ENCODE assay signal across 17 mouse cellular contexts in the genomic region with DNA sequence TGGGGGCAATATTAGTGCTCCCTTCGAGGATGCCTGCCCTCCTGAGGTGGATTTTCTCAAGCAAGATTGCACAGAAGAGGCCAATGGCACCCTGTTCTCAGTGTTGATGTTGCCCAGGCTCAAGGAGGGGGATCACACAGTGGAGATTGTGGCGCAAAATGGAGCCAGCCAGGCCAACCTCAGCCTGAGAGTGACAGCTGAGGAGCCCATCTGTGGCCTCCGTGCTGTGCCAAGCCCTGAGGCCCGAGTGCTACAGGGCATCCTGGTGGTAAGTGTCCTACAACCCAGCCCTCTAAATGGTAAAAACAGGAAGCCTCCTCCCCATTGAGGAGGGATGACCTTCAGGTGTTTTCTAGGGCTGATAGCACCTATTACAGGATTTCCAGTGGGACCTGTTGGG.
DNase-seq lines count a peak whose midpoint lies in the region; ATAC-seq lines count a peak whose summit lies in the region.
"Had no signal": no experiment of that assay in that cellular context is flagged by ENCODE, and none has a peak within 500 bp of the region (broad histone marks: within the 10 kb centered on the region; RNA-seq: fewer than 3 reads in every experiment).

No protein-coding gene starts in this region.

- ATAC-seq in cerebellum, adult (ENCODE audit: insufficient number of reproducible peaks, low FRiP score, low TSS enrichment): peak; percentile 22; the same call in 1 of the 2 replicates
- ATAC-seq: activated CD4-positive, CD25-positive, alpha-beta regulatory T cell, adult 4 months; CD4-positive, CD25-positive, alpha-beta regulatory T cell, adult 4 months; forebrain, embryonic 15.5 days; forebrain, postnatal 0 days; Patski had no signal

- DNase-seq in cerebellum, adult 9-10 months: no peak
- peak; percentile 47 to 52 for DNase-seq in cerebellum, adult 18-20 months
- DNase-seq in cerebellum, adult 9-11 months: no peak
- DNase-seq in cerebellum, postnatal 25 days: peak; percentile 45 to 60
- no peak for DNase-seq in cerebellum, adult 8-10 months
- peak; percentile 57 for DNase-seq in brain, adult 2 months (ENCODE audit: low read depth, low spot score)
- DNase-seq: adrenal gland, adult 8-10 months; adrenal gland, postnatal 14 days; adrenal gland, postnatal 36 days; B cell, adult 2 months; embryo, embryonic 11 days; forebrain, postnatal 0 days had no signal

Comparison
In these comparisons a context has a peak if more than half of its experiments do, and no peak if none do; other contexts are left out.
1. DNase-seq: peak in cerebellum, adult 18-20 months (2 of 2), cerebellum, postnatal 25 days (2 of 2) and brain, adult 2 months (single experiment); none in cerebellum, adult 9-10 months (single experiment), cerebellum, adult 9-11 months (single experiment) and cerebellum, adult 8-10 months (single experiment).